Mouse (Mus musculus) liver (tissue): ENCODE measurements around the gene D330020A13Rik.
A peak's percentile ranks its signal among the peaks of the same experiment; 100 is the strongest.
"Not testable (repeated sequence)": the region's sequence is repeated elsewhere in the genome, so short reads cannot be mapped to it uniquely, and the experiment has no call there.

Experiments
- DNase-seq: peaks from one replicate; pipeline ENCODE4 v3.0.0-alpha.2; 2020; ENCODE audit warnings: mixed read lengths

The D330020A13Rik gene

DNA sequence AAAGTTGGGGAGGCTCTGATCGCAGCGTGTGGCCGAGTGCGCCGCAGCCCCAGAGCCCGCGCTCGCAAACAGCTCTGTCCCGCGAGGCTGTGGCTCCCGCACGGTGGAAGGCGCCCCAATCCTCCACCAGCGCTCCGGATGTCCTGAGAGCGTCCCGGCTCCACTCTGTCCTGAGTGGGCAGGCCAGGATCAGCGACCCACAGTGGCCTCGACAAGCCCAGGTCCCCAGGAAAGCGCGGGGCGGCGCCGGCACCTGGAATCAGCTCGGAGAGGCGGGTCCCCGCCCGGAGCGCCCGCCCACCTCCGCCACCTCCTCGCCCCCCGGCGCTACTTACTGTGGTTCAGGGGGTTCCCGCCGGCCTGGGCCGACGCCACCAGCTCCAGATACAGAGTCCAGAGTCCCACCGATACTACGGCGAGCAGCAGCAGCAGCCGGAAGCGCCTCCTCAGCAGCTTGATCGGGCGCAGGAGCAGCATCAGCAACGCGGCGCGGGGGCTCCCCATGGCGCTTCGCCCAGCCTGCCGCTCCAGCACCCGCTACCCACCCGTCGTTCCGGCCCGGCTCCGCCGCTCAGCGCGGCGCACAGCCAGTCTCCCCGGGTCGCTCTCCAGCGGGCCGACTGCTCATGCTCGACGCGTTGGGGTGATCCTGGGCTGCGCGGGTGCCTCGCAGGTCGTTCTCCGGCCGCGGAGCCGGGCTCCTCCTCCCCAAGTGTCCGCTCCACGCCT is at the start of gene D330020A13Rik, which contains the start of gene B4galnt3:
TSS of gene D330020A13Rik (plus strand) at position 309 of the 729 bp plus-strand sequence.
TSS of gene B4galnt3 (minus strand) at position 504 of the 729 bp plus-strand sequence.
- DNase-seq: peak; percentile 17

DNA sequence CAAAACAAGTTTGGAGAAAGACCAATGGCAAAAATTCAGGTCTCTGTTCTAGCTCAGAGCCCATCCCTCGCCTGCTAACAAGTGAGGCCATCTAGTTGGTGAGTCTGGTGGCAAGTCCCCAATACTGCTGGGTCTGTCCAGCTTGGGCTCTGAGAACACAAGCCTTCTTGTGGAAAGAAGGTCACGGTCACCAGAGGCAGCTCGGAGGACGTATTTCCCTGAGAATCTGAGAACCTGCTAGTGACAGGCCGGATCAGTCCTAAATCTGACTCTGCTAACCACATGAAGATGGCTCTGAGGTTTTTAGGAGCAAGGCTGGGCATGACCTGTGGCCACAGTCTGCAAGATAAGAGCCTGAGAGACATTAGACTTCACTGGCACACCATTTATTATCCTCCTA is 47.5 kb upstream of the D330020A13Rik start:
- no peak for DNase-seq

DNA sequence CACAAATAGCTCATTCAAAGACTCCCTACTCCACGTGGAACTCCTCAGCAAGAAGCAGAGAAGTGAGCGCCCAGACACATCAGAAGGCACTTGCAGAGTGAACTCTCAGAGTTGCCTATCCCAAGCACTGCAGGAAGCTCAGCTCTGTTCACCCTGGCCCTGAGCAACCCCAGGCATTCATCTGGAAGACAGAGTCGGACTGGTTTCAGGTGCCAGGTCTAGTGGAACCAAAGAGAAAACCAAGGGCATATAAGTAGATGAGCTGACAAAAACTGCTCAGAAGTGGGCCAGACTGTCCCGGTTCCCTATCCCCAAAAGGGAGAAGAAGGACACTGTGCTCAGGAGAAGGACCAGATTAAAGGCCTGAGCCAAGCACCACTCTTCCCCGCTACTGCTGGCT is 44.3 kb upstream of the D330020A13Rik start:
- no peak for DNase-seq

DNA sequence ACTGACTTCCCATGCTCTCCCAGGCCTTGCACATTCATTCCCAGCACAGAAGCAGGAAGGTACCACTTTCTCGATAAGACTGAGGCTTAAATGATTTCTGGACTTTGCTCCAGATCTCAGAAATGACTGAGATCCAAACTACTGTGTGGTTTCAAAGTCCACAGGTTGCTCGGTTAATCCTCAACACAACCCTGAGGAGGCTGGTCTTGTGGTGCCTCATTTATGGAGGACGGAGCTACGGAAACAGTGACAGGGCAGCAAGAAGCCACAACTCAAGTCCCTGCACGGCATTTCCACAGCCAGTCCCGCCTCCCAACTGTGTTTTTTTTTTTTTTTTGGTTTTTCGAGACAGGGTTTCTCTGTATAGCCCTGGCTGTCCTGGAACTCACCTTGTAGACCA is 43.2 kb upstream of the D330020A13Rik start:
- DNase-seq: no peak

DNA sequence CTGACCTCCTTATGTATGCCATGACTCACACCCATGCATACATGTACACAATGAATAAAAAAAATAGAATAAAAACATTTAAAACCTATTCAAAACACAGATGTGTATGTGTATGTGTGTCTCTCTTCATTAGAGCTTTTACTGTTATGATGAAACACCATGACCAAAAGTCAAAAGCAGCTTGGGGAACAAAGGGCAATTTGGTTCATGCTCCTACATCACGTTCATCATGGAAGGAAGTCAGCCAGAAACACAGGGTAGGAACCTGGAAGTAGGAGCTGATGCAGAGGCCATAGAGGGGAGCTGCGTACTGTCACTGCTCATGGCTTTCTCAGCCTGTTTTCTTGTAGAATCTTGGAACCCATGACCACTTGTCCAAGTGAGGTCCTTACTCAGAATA is 41.4 kb upstream of the D330020A13Rik start:
- no peak for DNase-seq

DNA sequence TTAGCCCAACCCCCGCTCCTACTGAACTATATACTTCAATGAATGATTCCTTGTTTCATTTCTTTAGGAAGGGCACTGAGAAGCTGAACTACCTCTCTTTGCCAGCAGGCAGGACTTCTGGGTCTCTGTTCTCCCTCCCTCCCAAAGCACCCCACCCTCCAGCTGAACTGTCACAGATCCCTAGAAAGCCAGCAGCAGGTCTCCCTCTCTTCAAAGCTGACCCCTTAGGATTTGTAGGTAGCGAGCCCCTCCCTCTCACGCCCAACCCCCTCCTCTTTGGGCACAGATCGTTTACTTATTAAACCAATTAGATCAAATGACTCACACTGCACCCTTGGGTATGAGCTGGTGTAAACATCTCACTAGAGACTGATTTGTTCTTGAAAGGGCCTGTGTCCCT is 39.5 kb upstream of the D330020A13Rik start:
- DNase-seq: no peak

DNA sequence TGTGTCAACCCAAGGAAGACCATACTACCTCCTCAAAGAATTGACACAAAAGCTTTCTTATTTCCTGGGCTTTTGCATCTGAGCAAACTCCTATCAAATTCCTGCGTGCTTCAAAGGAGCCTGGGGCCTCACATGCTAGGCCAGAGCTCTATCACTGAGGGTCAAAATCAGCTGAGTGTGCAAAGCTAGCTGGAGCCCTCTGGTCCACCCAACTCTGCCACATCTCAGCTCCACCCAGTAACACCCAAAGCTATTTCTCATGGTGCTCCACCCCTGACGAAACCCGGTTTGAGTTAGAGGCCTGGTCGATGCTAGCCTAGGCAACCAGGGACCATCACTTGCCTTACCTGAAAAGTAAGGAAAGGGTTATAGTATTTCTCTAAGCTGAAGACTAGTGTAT is 39.0 kb upstream of the D330020A13Rik start:
- DNase-seq: no peak

DNA sequence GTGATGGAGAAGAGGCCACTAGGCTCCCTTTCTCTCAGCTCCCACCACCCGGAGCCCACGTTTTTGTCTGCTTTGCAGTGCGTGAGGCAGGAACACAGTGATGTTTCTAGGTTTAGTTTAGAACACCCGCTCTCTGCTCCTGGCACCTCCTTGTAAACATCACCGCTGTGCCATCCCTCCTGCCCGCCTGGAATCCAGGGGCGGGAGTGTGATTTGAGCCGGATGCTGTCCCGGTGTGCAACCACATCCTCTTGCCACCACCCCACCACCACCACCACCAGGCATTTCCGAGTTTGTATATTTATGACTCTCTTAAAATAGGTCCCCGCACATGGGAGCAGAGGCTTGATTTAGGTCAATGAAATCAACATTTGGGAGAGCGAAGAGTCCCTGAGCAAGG is 38.5 kb upstream of the D330020A13Rik start:
- DNase-seq: no peak

DNA sequence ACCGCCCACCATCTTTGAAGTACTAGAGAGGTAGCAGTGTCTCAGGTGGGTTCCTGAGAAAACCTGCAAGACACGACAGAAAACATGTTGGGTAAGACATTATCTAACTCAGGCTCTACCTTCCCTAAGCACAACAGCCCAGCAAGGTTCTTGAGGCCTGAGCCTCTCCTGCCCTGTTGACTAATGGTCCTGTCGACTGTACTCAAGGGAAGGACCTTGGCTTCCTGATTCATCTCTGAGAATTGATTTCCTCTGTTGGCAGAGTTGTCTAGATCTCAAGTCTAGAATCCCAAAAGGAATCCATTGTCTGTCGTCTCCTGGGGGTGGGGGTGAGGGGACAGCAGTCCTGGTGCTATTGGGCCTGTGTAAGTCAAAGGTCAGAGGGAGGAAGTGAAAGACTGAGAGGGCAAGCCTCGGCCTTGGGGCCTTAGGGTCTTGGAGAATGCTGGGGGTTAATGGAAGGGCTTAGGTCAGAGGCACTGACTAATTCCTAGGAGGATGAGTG is 37.7 kb upstream of the D330020A13Rik start:
- no peak for DNase-seq

DNA sequence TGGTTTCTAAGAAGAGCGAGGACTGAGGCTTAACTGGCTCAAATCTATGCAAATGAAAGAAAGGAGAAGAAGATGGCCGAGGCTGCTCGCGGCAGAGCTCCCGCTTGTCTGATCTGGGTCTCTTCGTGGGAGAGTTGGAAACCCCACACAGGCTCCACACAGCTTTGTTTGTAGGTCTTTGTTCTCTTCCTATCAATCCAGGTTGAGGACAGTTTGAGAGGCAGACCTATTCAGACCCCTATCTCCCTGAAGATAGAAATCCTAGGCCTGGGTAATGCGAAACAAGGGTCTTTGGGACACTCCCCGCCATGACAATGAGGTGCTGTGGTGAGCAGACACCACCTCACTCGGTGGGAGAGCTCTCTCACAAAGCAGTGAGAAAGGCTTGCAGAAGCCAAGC is 34.7 kb upstream of the D330020A13Rik start:
- no peak for DNase-seq

DNA sequence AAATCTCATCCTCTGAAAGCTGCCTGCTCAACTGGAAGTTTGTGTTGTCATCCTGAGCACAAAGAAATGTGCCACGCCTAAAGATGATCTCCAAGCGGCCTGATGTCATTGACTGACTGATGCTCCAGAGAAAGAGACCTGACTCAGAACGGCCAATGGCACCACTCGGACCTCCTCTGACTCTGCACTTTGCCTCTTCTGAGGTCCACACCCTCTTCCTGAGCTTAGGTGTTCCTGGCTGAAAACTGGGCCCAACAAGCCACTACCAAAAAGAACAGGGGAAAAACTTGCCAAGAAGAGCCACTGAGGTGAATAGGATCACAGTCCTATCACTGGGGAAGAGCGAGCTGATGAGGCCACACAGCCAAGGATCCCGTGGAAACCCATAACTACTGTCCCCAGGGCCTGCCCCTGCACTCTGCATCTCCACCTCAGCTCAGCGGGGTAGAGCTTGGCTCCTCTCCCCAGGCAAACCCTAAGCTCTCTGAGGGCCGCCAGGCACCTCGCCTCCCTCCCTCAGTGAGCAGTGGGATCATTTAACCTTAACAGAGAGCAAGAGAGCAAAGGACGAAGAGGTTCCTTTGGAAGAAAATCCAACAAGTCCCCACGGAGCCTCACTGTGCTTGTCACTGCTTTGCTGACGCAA is 31.2 kb upstream of the D330020A13Rik start:
- DNase-seq: no peak

DNA sequence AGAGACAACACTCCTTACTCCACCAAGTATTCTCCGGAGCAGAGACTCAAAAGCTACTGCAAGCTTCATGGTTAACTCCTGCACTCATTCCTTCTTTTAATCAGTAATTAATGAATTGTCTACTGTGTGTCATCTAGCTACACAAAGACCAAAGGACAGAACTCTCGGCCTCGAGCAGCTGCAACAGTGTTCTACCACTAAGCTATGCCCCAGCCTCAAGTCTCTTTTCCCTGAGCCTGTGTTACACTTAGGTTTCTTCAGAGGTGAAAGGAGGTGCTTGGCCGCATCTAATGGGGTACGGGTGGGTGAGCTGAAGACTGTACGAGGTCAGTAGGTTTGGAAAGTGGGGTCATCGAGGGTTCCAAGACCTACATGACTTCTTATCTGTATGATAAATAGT is 30.6 kb upstream of the D330020A13Rik start:
- no peak for DNase-seq

DNA sequence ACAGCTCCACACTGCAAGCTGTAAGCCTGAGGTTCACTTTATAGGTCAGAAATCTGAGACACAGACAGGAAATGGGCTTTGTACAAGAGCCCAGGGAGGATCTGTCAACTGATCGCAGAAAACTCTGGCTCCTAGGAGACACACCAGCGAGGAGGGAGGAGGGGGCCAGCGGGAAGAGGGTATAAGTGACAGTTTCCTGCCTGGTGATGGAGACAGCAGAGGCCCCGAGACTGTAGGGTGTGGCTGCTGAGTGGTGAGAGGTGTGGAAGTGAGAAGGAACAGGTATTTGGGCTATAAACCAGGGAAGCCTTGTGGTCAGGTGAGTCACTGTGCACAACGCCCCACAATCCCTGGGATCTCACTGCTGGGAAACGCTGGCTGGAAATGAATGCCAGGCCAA is 30.0 kb upstream of the D330020A13Rik start:
- DNase-seq: no peak

DNA sequence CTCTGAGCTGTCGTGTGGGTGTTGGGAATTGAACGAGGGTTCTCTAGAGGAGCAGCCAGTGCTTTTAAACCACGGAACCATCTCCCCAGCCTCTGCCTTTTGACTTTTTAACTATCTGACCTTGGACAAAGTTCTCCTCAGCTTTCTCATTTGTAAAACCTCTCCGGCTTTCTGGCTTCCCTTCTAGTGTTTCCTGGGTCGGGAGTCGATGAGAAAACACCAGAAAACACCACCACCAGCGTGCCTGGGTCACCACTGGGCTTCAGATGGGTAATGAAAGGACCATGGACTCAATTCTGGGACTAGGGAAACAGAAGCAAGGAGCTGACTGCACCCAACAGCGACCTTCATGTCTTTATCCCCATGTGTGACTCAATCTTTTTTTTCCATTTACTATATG is 20.0 kb upstream of the D330020A13Rik start:
- no peak for DNase-seq

DNA sequence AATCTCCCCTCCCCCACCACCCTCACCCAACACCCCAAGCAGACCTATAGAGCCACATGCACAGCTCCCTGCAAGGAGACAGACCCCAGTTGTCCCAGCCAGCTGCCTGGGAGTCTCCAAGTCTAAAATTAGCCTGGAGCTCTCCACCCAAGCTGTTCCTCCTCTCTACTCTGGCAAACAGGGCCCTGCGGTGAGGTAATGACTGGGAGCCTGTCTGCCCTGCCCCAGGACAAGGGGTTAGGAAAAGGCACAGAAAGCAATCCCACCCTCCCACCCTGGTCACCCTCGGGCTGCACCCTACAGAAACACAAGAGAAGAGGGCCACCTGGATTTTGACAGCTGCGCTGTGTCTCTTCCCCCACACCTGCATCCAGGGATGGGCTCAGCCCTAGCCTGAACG is 19.3 kb upstream of the D330020A13Rik start:
- DNase-seq: no peak

DNA sequence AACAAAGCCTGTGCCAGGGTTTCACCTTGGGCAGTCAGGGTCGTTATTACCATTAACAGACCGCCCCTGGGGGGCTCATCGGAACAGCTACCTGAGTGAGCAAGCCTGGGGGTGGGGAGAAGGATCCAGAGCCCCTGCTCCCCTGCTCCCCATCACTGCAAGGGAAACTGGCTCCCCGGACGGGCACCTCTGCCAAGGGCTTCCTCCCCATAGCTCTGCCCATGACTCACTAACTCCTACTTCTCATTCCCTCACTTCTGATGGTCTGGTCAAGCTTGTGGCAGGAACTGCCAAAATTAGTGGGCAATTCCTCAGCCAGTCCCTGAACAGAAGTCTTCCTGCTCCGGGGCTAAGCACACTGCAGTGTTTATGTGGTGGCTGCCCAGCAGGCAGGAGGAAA is 18.9 kb upstream of the D330020A13Rik start:
- no peak for DNase-seq

DNA sequence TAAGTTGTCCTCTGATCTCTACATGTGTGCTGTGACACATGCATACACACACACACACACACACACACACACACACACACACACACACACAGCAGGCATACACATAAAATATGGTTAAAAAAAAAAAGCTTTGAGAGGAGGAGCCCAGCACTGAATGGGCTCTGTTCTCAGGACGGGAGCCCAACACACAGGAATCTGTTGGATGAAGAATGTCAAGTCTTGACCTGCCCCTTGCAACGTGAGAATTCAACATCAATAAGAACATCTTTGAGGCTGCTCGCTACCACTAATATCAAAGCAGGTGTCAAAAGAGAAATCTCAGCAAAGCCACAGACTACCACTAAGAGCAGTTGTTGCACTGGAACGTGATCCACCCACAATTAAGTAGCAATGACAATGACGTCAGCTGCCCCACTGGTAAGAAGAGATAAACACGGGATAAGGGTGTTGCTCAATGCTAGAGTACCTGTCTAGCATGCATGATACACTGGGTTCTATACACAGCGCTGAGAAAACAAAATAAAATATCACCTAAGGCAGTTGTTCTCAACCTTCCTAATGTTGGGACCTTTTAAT is 17.2 kb upstream of the D330020A13Rik start:
- no peak for DNase-seq

DNA sequence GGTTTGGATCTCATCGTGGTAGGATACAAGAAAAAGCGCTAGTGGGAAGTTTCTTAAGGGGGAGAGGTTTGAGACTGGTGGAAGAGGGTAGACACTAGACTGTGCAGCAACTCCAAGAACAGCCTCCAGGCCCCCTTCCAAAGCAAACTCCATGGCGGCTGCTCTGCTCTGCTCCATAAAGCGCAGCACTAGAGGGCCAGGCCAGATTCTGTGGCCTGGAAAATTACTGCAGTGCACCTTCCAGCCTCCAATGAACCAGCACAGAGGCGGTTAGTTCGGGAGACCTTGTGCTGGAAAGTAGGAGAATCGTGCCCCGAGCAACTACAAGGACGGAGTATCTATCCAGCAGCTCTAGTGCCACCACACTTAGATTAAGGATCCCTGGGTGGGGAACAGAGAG is 6.9 kb upstream of the D330020A13Rik start:
- DNase-seq: no peak

DNA sequence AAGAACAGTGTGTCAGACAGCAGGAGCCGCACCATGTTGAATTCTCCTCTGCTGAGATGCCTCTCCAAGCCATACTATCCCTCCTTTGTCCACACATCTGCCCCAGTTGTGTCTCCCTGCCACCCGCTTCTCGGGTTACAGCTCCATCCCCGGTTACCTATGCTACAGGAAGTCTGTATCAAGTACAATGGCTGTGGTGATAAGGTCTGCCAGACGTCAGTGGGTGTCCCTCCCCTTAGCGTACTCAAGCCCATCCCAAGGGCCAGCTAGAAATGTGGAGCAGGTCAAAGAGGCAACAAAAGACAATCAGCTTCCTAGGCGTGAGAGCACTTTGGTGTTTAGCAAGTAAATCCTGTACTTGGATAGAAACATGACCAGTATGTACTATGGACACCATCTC is 5.6 kb upstream of the D330020A13Rik start:
- no peak for DNase-seq

DNA sequence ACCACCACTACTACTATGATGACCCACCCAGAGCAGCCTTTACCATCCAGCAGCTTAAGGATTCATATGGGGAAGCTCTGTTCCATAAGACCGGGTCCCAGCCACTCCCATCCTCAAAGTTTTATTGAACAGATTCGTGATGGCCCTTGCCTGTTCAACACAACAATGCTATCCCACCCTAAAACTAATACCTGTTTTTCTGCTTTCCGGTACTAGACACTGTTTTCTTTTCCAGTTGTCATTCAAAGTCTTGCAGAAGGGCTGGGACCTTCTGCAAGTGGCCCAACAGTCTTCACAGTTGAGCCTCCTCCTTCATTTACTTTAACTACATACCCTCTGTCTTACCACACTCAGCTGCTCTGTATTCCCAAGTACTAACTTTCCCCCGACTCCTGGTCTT is 4.7 kb upstream of the D330020A13Rik start:
- DNase-seq: no peak

DNA sequence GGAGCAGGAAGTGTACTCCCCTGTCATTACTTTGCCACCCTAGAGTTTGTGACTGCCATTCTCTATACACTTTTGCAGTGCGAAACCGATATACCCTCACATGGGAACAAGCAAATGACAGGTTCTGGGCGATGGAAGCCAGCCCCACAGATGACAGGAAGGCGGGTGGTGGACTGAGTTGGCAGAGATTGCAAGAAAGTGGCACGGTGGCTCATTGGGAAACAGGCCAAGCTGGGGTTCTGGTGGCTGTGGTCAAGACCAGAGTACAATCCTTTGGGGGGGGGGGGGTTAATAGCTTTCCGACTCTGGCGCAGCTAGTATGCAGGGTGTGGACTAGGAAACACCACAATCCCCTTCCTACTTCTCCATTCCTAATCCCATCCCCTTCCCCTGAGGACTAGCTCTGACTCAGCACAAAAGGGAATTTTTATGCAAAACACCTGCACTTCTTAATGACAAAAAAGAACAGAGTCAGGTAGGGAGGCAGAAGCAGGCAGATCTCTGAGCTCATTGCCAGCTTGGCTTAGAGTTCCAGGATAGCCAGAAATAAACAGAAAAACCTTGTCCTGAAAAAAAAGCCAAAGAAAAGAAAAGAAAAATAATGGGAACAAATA is 2.7 kb upstream of the D330020A13Rik start:
- no peak for DNase-seq

DNA sequence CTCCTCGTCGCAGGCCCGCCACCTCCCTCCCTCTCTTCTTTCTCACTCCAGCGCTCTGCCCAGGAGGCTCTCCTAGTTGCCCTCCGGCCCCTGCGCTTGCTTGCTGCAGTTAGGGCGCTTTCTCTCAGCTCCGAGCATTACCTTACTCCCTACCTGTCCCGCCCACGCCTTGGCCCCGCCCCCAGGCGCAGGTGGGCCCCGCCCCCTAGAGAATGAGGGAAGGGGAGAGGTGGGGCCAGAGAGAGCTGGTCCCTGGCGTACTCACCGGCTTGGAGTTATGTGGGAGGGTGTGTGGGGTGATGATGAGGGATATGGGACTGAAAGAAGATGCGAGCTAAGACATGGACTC is 595 bp downstream of the D330020A13Rik start:
- no peak for DNase-seq

DNA sequence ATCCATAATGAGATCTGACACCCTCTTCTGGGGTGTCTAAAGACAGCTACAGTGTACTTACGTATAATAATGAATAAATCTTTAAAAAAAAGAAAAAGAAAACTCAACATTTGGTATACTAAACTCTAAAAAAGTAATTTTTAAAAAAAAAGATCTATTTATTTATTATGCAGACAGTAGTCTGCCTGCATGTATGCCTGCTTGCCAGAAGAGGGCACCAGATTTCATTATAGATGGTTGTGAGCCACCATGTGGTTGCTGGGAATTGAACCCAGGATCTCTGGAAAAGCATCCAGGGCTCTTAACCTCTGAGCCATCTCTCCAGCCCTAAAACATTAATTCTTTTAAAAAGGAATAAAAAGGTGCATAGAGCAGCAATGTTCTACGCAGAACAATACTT is 2.4 kb downstream of the D330020A13Rik start:
- not testable (repeated sequence) for DNase-seq

DNA sequence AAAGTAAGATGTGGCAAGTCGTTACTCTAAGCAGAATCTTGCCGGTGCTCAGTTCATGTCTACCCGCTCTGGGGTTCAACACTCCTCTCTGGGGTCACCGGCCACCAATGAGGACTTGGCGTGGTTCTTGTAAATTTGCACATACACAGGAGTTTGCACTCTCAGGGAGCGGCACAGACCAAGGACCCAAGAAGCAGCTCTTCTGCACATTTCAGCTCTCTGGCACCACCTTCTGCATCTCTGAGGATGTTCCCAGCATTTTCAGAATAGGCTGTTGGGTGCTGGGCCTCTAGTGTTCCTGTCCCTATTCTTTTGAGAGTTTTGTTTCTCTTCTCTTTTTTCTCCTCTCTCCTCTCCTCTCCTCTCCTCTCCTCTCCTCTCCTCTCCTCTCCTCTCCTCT is 7.0 kb downstream of the D330020A13Rik start:
- peak; percentile 9 for DNase-seq
